Mouse (Mus musculus) layer of hippocampus, adult 18-20 months (tissue): ENCODE results near the gene Ophn1. TPM values are rescaled to one million over a fixed set of nuclear protein-coding genes. Genes with fewer than 3 reads are reported as not detected.

Experiments used
- DNase-seq, 2 experiments: peaks; one replicate each; pipeline ENCODE4 v3.0.0; 2022; ENCODE audit warnings: low spot score in 2 of 2
- total RNA-seq, 2 experiments: library from RNA; stranded (reverse); gene quantifications; 2 replicates each; pipeline ENCODE4 v1.2.3; 2021

Ophn1 gene
- total RNA-seq, 2 experiments from 2014 or later, result 35.6 to 40.1 TPM

DNA sequence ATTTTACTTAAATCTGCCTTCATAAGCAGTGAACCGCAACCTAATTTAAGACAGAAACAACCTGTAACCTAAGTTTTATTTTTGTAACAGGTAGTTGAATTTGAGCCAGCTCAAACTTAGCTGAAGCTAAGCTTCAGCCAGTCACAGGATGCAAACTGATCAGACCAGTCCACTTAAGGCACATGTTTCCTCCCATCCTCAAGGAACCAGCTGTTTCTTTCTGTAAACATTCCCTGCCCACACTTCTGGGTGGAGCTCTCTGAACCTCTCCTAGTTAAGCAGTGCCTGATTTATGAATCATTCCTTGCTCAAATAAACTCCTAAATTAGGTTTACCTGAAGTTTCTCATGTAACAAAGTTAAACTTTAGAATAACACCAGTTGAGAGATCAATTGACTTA lies 54.8 kb downstream of the Ophn1 start:
- DNase-seq, result no peak

DNA sequence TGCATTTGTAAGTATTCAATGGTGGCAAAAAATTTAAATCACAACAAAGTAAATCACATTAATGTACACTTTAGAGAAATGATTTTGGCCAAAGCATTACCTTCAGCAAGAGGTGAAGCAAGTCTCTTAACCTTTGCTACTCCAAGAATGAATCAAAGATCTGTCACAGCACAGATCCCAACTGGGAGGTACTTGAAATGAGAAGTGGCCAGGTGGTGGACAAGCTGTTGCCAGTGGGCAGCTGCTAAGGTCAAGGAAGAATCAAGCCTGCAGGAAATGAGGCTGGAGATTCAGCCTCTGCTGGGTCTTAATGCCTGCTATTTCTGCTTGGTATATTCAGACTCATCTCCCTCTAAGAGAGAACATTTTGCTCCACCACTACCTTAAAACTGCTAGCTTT lies 87.0 kb downstream of the Ophn1 start:
- no peak for DNase-seq

DNA sequence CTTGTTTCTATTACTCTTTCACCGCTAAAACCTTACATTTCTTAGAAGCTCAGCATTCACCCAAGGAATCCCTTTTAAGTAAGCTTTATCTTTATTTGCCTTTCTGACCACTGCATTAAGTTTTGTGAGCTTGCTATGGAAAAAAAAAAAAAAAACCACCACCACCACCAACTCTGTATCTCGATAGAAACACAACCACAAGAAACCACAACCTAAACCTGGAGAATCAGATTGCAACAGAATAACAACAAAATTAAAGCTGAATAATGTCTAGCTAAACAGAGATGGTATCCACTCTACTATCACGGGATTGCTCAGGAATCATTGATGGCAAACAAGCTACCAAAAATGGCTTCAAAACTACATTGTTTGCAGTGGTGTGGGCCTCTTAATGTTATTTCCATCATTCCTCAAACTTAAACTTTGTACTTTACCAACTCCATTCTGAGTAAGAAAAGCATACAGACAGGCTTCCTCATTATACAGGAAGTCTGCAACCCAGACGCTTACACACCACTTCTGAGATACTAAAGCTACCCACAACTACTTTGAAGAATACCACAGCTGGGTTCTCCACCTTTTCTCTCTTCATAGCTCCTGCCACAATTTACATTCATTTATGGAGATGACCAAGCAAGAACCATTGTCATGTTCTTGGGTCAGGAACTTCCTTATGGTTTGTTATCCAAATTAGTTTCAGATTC lies 116.4 kb downstream of the Ophn1 start:
- DNase-seq, result no peak

DNA sequence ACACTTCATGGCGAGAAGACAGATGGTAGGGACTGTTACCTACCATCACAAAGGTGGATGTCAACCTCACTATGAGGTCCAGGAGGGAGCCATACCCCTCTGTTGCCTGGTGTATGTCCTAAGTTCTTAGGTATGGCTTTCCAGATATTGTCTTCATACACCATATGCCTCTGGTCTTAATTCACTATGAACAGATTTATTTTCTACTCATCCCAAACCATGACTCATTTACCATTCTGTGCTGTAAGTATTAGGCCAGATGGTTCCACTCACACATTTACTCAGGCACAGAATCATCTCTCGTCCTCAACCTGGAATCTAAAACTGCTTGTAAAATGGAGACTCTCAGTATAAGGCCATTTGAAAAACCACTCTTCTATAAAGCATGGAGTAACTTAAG lies 135.7 kb downstream of the Ophn1 start:
- peak; percentile 11 to 57 for DNase-seq

DNA sequence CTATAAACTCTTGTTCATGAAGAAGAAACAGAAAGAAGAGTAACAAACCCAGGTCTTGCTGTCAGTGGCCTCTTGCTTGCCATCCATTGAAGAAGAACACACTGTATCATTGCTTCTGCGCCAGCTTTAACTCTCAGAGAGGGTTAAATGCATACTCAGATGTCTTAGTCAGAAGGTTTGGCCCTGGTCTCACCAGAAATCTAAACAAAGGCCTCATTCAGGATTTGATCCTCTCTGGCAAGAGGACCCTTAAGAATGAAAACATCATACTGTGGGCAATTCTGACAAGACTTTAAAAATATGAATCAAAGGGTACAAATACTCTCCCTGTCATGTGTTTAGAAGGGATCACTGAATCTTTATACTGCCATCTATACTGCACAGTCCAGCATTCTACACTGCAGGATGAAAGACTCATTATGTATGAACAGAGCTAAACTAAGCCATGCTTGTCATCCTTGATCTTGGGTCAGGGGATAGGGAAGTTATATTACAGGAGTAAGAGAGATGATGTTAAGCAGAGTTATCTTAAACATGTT lies 139.5 kb downstream of the Ophn1 start:
- DNase-seq, result no peak

DNA sequence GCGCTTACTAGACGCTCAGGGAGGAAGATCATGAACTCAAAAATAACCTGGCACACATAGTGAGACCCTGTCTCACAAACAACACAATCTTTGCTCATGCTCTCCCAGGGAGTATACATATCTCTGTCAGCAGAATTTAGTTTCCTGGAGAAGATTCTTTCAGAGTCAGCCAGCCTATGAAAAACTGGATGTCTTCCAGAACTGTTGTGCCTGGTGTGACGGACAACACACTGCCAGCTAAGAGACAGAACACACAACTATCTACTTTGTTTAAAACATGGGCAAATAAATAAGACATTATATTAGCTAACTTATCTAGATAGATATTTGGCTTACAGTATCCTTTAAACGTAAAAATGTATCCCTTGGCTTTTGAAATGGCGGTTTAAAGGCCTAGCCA lies 154.1 kb downstream of the Ophn1 start:
- DNase-seq, result no peak

DNA sequence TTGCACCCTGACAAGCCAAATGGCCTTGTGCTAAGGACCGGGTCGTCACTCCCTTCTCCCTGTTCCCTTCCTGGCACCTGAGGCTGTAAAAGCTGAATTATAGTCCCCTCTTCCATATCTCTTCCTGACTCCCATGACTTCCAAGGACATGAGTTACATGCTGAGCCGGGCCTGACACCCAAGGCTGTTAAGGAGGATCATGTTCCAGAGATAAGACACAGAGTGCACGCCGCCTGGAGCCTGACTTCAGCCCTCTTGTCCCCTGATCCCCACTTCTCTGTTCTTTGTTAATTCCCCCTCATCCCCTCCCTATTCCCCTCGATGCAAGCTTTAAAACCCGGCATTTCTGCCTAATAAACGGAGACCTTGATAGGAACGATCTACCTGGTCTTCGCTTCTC lies 167.8 kb downstream of the Ophn1 start:
- no peak for DNase-seq

DNA sequence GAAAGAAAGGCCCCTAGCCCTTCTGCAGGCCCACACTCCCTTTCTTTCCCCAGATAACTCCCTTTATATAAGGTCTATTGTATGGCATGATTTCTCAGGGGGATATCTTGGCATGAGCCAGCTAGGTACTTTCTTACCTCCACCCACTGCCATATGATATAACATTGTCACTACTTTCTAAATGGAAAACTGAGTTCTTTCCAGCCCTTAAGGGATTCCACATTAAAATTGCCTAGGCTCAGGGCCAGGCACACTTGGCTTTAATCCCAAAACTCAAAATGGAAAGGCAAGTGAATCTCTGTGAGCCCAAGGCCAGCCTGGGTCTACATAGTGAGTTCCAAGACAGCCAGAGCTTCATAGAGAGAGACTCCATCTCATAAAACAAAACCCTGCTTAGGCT lies 183.1 kb downstream of the Ophn1 start:
- peak in 1 of 2 experiments; percentile 1 for DNase-seq

DNA sequence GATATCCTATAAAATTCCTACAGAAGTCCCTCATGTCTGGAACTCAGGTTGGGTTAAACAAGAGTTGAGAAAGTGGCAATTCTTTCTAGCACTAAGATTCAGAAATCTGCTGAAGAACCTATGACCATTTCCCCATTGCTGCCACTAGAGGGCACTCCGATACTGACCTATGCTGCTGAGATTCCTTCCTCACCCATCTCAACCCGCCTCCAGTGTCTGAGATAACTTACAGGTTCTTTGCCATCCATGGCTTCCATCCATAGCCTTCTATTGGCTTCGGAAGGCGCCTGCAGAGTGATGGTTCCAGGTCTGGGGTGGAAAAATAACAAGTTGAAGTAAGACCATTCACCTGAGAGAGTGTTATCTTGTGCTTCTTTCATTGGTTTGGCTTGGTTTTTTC lies 189.2 kb downstream of the Ophn1 start:
- DNase-seq, result peak; percentile 7 to 57

DNA sequence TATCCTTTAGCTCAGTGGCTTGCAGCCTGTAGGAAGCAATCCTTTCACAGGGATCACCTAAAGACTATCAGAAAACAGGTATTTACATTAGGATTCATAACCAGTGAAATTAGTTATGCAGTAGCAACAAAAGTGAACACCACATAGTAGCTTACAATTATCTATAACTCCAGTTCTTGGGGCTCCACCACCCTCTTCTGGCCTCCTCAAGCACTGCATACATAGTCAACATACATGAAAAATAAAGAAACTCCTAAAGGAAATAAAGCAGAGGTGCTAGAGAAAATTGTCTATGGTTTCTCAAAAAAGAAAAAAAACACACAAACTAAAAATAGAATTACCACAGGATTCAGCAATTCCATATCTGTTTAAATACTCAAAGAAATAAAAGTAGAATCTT lies 208.2 kb downstream of the Ophn1 start:
- peak in 1 of 2 experiments; percentile 2 for DNase-seq

DNA sequence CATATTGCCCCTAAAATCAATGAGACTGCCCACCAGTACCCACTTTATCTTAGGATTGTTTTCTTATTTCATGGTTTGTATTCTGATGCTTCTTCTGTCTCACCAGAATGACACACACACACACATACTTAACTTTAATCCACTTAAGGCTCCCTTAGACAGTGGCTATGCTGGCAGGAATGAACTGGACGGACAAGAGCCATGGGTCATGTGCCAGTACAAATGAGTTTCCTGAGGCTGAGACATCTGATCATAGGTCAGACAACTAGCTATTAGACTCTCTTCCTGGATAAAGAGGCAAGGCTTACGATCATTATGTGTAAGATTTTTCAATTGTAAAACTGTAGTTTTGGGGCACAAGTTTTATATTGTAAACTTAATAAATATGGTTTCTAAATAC lies 209.5 kb downstream of the Ophn1 start:
- no peak for DNase-seq

DNA sequence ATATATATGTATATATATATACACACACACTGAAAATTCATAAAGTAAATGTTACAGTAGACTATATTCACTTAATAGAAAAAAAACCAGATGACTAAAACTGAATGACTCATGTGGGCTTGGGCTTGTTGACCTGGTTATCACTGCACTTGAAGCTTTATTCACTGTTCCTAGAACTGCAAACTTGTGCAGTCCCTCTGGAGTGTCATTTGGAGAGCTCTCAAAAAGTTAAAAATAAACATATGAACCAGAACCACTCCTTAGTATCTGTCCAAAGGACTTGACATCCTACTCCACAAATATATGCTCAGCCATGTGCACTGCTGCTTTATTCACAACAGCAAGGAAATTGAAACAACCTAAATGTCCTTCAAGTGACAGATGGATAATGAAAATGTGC lies 219.8 kb downstream of the Ophn1 start:
- no peak for DNase-seq

DNA sequence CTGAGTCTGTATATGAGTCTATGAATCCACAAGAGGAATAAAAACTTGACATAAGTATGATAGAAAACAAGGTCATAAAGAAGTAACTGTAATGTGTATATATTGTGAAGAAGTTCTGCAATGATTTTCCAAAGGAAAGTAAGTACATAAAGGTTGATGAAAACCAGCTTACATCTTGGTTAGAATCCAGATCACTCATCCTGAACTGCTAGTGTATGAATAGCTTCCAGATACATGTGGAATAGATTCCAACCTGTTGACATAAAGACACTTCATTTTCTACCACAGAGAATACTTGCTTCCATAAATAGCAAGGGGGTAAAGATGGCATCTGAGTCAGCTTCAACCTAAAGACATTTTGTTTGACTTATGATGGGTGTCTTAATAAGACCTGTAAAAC lies 239.4 kb downstream of the Ophn1 start:
- DNase-seq, result no peak

DNA sequence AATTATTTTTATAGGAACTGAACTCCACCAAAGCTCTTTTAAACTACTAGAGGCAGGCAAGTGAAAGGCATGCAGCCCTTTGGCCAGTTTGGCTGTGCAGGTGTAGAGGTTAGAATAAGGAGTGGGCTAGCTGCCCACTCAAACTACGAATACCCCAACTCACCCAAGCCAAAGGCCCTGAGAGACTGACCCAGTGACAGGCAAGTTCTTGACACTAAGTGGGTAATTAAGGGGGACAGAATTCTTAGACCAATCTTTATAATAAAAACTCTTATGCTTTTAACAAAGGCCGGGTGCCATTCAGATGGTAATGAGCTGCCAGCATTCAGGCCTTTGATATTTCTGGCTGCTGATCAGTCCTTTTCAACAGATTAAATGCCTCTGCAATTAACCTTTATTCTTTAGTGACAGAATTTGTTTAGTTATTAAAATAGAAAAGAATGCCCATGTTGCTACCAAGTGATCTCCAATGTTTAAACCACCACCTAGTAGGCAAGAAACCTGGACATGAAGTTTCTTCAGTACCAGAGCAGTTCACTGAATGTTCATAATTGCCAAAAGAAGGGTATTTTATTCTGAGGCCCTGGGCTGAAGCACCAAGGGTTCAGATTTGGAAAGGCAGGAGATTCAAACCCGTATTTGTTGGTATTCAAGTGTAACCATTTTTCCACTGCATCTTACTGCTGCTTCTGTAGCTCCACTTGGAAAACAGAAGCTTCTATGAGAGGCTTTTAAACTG lies 262.0 kb downstream of the Ophn1 start:
- no peak for DNase-seq

DNA sequence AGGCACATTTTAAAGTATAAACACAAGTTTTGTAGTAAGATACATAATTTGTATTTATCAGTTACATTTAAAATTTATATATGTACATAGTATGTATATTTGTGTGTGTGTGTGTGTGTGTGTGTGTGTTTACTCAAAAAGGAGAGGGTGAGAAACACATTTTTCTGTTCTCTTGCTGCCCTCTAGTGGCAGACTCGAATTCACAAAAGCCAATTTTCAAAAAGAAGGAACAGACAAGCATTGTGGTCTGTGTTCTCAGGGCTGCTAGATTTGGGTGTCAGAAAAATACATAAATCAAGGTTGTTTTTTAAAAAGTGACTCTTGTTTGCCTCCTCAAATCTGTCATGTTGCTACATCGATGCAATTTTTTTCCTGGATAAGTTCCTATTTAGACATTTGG lies 272.0 kb downstream of the Ophn1 start:
- DNase-seq, result peak in 1 of 2 experiments; percentile 55

DNA sequence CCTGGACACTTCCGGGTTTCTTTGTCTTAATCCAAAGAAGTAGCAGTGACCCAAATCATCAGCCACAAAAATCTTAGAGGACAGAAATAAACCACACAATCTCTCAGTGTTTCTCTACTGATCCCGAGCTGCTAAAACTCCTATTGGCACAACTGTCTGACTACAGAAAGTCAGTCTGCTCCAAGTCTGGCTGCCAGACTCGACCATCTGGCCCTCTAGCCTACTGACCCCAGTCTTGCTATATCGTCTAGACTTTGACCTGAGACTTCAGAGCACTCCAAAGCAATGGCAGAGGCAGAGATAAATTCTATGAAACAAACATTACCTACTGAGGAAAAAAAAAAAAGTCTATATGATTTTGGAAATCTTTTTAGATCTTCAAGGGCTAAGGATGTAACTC lies 273.4 kb downstream of the Ophn1 start:
- no peak for DNase-seq

DNA sequence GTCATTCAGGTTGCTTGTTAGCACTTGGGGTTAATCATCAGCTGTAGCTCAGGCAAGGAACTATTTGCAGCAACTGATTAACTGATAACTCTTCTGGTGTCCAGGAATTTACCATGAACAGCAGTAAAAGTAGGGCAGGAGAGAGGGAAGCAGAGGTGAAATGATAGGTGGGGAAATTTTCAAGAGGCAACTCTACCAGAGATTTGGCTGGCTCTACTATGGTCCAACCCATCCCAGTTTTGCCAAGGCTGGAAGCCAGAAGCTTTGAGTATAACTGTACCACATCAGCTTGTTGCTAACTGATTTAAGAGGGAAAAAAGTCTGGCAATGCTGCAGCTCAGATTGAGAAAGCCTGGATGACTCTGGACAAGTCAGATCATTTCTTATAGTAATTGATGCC lies 316.6 kb downstream of the Ophn1 start:
- no peak for DNase-seq

DNA sequence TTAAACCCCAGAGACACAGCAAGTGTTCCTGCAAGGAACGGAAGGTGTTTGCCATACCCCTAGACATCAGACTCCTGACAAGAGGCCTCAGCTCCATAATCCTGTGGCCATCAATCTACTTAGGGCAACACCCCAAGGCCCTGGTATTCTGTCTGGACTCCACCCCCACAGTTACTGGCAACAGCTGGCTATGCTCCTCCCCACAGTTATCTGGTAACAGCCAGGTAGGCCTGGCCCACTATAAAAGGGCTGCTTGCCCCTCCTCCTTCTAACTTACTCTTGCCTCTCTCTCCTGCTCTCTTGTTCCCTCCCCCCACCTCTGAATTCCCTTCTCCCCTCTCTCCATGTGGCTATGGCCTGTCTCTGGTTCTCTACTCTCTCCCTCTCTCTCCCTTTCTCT lies 344.4 kb downstream of the Ophn1 start:
- DNase-seq, result no peak

DNA sequence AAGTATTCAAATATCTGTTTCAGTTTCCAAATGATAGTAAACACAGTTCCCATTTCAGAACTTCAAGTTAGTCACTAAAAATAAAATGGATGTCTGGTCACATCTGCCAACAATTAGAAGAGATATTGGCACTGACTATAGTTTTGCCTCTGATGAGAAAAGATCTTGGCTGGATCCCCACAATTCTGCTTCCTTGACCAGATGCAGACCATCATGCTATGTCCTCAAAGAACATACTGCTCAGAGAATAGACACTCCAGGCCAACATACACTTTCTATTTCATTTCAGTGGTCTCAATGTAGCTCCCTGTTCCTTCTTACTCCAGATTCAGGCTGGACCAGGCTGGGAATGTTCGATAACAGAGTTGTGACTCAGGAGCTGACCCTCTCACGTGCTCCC lies 375.5 kb downstream of the Ophn1 start:
- DNase-seq, result no peak

DNA sequence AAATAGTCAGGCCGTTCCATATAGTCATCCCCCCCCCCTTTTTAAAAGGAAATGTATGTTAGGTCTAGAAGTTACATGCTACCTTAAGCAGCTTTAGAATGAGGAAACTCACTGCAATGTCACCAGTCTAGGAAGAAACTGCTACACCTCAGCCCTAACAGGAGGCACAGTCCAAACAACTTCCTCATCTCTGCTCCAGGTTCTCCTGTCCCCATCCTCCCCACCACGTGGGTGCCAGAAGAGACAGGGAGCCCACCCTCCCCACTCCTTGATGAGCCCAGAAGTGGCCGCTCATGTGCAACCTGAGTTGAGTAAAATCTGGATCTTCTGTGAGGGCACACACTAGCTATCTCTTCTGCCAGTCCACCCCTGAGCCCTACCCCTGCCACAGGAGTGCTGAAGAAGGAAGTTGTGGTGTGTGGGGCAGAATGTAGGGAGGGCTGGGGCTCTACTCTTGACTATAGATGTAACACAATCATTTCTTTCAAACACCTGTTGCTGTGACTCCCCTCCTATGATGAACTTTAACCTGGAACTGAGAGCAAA lies 376.4 kb downstream of the Ophn1 start:
- DNase-seq, result no peak
